Mouse (Mus musculus) liver, embryonic 14.5 days (tissue): ENCODE measurements at regions not wholly inside any gene's neighbourhood (a gene's known extent, or its start where the extent isn't known, plus 50 kb on each side); places are given as distances from the start of the nearest gene placed in this dataset.
"Not testable (repeated sequence)": the region's sequence is repeated elsewhere in the genome, so short reads cannot be mapped to it uniquely, and the experiment has no call there.

Experiments used
- ATAC-seq: fragments of 200-750 bp; cut with Nextera tagmentation; 2 replicates; pipeline ENCODE4 v1.8.0; 2017; ENCODE audit warnings: moderate number of reproducible peaks, mild to moderate bottlenecking, moderate library complexity; ENCODE audit not compliant: insufficient read depth
- DNase-seq, 3 experiments: peaks; one replicate each; pipeline ENCODE4 v3.0.0-alpha.2; 2012 to 2013; ENCODE audit warnings: low read depth in 3 of 3, low spot score in 3 of 3
- H3K27ac ChIP-seq: fragments of 300-500 bp; sonication (generic); 2 replicates; pipeline ENCODE4 v1.5.1; 2014; ENCODE audit warnings: moderate library complexity, mild to moderate bottlenecking, control low read depth, inconsistent platforms
- H3K27me3 ChIP-seq: fragments of 300-500 bp; sonication (generic); 2 replicates; pipeline ENCODE4 v1.6.1; 2014; ENCODE audit warnings: mild to moderate bottlenecking, low read length, moderate library complexity; ENCODE audit not compliant: control insufficient read depth, insufficient read depth
- H3K36me3 ChIP-seq: fragments of 300-500 bp; sonication (generic); replicated peaks from 2 replicates; pipeline ENCODE4 v1.6.1; 2014; ENCODE audit warnings: low read depth; ENCODE audit not compliant: control insufficient read depth, insufficient read depth
- H3K4me1 ChIP-seq, 2 experiments: fragments of 200-500 bp in 1 of 2; fragments of 300-500 bp in 1 of 2; sonication (generic) in 1 of 2; replicated peaks; 2 replicates each; pipeline ENCODE4 v1.6.1; 2012 to 2014; ENCODE audit warnings: antibody characterized with exemption in 1 of 2, inconsistent platforms in 1 of 2, low read length in 1 of 2; ENCODE audit not compliant: control insufficient read depth in 2 of 2, insufficient read depth in 2 of 2
- H3K4me2 ChIP-seq: fragments of 300-500 bp; sonication (generic); 2 replicates; pipeline ENCODE4 v1.6.1; 2014; ENCODE audit warnings: low read depth, mild to moderate bottlenecking, control low read depth, moderate library complexity
- H3K4me3 ChIP-seq, 2 experiments: fragments of 200-500 bp in 1 of 2; fragments of 300-500 bp in 1 of 2; sonication (generic) in 1 of 2; 2 replicates each; pipeline ENCODE4 v1.5.1; 2012 to 2014; ENCODE audit warnings: low read depth in 2 of 2, low read length in 2 of 2, mild to moderate bottlenecking in 2 of 2, control low read depth in 1 of 2, inconsistent platforms in 1 of 2, moderate library complexity in 1 of 2; ENCODE audit not compliant: insufficient read depth in 1 of 2
- H3K9ac ChIP-seq: fragments of 300-500 bp; sonication (generic); replicated peaks from 2 replicates; pipeline ENCODE4 v1.6.1; 2014; ENCODE audit warnings: mild to moderate bottlenecking, control low read depth, moderate library complexity
- H3K9me3 ChIP-seq: fragments of 300-500 bp; sonication (generic); 2 replicates; pipeline ENCODE4 v1.6.1; 2016; ENCODE audit warnings: low read length, mixed read lengths; ENCODE audit not compliant: control insufficient read depth
- CTCF ChIP-seq: IDR thresholded peaks from 2 replicates; pipeline ENCODE4 v1.5.1; 2016; ENCODE audit warnings: antibody characterized with exemption, low read depth, control low read depth
- EP300 ChIP-seq: IDR thresholded peaks from 2 replicates; pipeline ENCODE4 v1.6.1; 2016; ENCODE audit warnings: antibody characterized with exemption, low read depth
- WGBS: fragments of 180-500 bp; shearing (Covaris S2); extraction: QIAGEN DNeasy Blood & Tissue Kit; methylation state at CpG from one replicate; pipeline ENCODE4 v1.1.7; 2014; ENCODE audit not compliant: insufficient replicate concordance; 5-methylcytosine and 5-hydroxymethylcytosine counted together

- ATAC-seq (no peak), DNase-seq (no peak)
- Histone ChIP-seq H3K27ac (no peak overlapping the region), H3K4me1 (peaks cover 0 to 5% of the 10 kb centered on the region in 2 experiments; a peak in 1 of 4 replicates), H3K9me3 (no peaks in the 10 kb centered on the region), H3K36me3 (no peaks in the 10 kb centered on the region), H3K4me2 (no peak overlapping the region), H3K4me3 (no peak overlapping the region), H3K9ac (no peak overlapping the region), H3K27me3 (no peaks in the 10 kb centered on the region)
- WGBS, result 62% methylated on average over 3 of the region's 3 CpGs
- no peak for TF ChIP-seq CTCF
- TF ChIP-seq EP300, result no peak
Observed at GRCm38 (mm10) chr13:111876404-111876803, 67.6 kb upstream of the Map3k1 start.

- ATAC-seq (no peak), DNase-seq (no peak)
- no peaks in the 10 kb centered on the region for H3K27me3 ChIP-seq
- H3K9me3 ChIP-seq, result no peaks in the 10 kb centered on the region
- H3K9ac ChIP-seq, result no peak overlapping the region
- no peak overlapping the region for H3K27ac ChIP-seq
- H3K4me3 ChIP-seq, result no peak overlapping the region
- H3K4me2 ChIP-seq, result no peak overlapping the region
- H3K36me3 ChIP-seq, result no peaks in the 10 kb centered on the region
- TF ChIP-seq CTCF (no peak), EP300 (no peak)
- peaks cover 0 to 2% of the 10 kb centered on the region in 2 experiments; a peak in 1 of 4 replicates for H3K4me1 ChIP-seq
- 49% methylated on average over 2 of the region's 2 CpGs for WGBS
Observed at GRCm38 (mm10) chr13:111876847-111877246, 68.1 kb upstream of the Map3k1 start.

GRCm38 (mm10) chr13:111883768-111884566 lies 75.2 kb upstream of the Map3k1 start:
- not testable (repeated sequence) for H3K4me1 ChIP-seq, H3K36me3 ChIP-seq, H3K4me3 ChIP-seq, H3K27me3 ChIP-seq, H3K4me2 ChIP-seq, H3K9ac ChIP-seq, H3K9me3 ChIP-seq, DNase-seq, H3K27ac ChIP-seq, ATAC-seq
- WGBS, result 53% methylated on average over 17 of the region's 17 CpGs

GRCm38 (mm10) chr13:111890792-111891191 lies 82.0 kb upstream of the Map3k1 start:
- no peak for DNase-seq
- Histone ChIP-seq H3K27me3 (no peaks in the 10 kb centered on the region), H3K27ac (no peak overlapping the region), H3K9me3 (no peaks in the 10 kb centered on the region), H3K4me1 (peaks cover 13 to 21% of the 10 kb centered on the region in 2 experiments), H3K9ac (no peak overlapping the region), H3K4me2 (no peak overlapping the region), H3K36me3 (no peaks in the 10 kb centered on the region), H3K4me3 (no peak overlapping the region)
- TF ChIP-seq CTCF (no peak), EP300 (no peak)
- no peak for ATAC-seq
- WGBS, result 51% methylated on average over 3 of the region's 3 CpGs

GRCm38 (mm10) chr13:111892141-111892540 lies 83.3 kb upstream of the Map3k1 start:
- H3K4me1 ChIP-seq, result peaks cover 15 to 29% of the 10 kb centered on the region in 2 experiments
- H3K9me3 ChIP-seq, result no peaks in the 10 kb centered on the region
- H3K27ac ChIP-seq, result no peak overlapping the region
- ATAC-seq (no peak), DNase-seq (no peak)
- H3K4me2 ChIP-seq, result no peak overlapping the region
- no peak overlapping the region for H3K9ac ChIP-seq
- H3K4me3 ChIP-seq, result no peak overlapping the region
- 80% methylated on average over 8 of the region's 8 CpGs for WGBS
- no peaks in the 10 kb centered on the region for H3K27me3 ChIP-seq
- TF ChIP-seq CTCF, result no peak
- no peak for TF ChIP-seq EP300
- H3K36me3 ChIP-seq, result no peaks in the 10 kb centered on the region
